Mouse (Mus musculus): ENCODE data around the gene Tmigd1. TPM values are rescaled to one million over a fixed set of nuclear protein-coding genes. Genes with fewer than 3 reads are reported as not detected.

Gene Tmigd1
- polyA plus RNA-seq, 1 experiment from 2014 or later = not detected

Other genes starting within 250 kb of the Tmigd1 start
- gene Bhlha9, start 229.7 kb upstream of the Tmigd1 start, polyA plus RNA-seq (2018) = not detected in 3 replicates
- gene Trarg1, start 222.4 kb upstream of the Tmigd1 start, polyA plus RNA-seq (2018) = not detected in 3 replicates
- 27.4 to 75.9 TPM (median 30.2 TPM) in 3 replicates for gene Gosr1, start 138.6 kb upstream of the Tmigd1 start, polyA plus RNA-seq (2018)
- 25.6 to 94.3 TPM (median 28.7 TPM) in 3 replicates for gene Cpd, start 55.1 kb upstream of the Tmigd1 start, polyA plus RNA-seq (2018)
- 29.1 to 95.7 TPM (median 47.4 TPM) in 3 replicates for gene Blmh, start 22.6 kb downstream of the Tmigd1 start, polyA plus RNA-seq (2018)
- gene Slc6a4, start 96.4 kb downstream of the Tmigd1 start, polyA plus RNA-seq (2018) = 0.09 to 0.23 TPM in 2 of 3 replicates, not detected in the other
- gene Nsrp1, start 176.3 kb downstream of the Tmigd1 start, polyA plus RNA-seq (2018) = 18.8 to 51.2 TPM (median 21.1 TPM) in 3 replicates

Data from macrophage (primary cell).